Mouse (Mus musculus) stomach, postnatal 0 days (tissue): ENCODE measurements at regions not wholly inside any gene's neighbourhood (a gene's known extent, or its start where the extent isn't known, plus 50 kb on each side); places are given as distances from the start of the nearest gene placed in this dataset.

Experiments
- ATAC-seq: fragments of 200-750 bp; cut with Nextera tagmentation; 2 replicates; pipeline ENCODE4 v1.8.0; 2017; ENCODE audit not compliant: low FRiP score, low TSS enrichment
- DNase-seq: peaks from one replicate; pipeline ENCODE4 v3.0.0-alpha.2; 2016; ENCODE audit warnings: low spot score
- H3K27ac ChIP-seq: fragments of 300-500 bp; sonication (generic); replicated peaks from 2 replicates; pipeline ENCODE4 v1.5.1; 2014; ENCODE audit warnings: mild to moderate bottlenecking, control low read depth
- H3K27me3 ChIP-seq: fragments of 300-500 bp; sonication (generic); 2 replicates; pipeline ENCODE4 v1.6.1; 2014; ENCODE audit warnings: low read length; ENCODE audit not compliant: control insufficient read depth, insufficient read depth
- H3K36me3 ChIP-seq: fragments of 300-500 bp; sonication (generic); 2 replicates; pipeline ENCODE4 v1.6.1; 2014; ENCODE audit warnings: low read length, mixed read lengths; ENCODE audit not compliant: control insufficient read depth, insufficient read depth
- H3K4me1 ChIP-seq: fragments of 300-500 bp; sonication (generic); replicated peaks from 2 replicates; pipeline ENCODE4 v1.6.1; 2014; ENCODE audit warnings: antibody characterized with exemption; ENCODE audit not compliant: control insufficient read depth, insufficient read depth
- H3K4me2 ChIP-seq: fragments of 300-500 bp; sonication (generic); replicated peaks from 2 replicates; pipeline ENCODE4 v1.6.1; 2014; ENCODE audit warnings: low read depth, mild to moderate bottlenecking, control low read depth, moderate library complexity
- H3K4me3 ChIP-seq: fragments of 300-500 bp; sonication (generic); 2 replicates; pipeline ENCODE4 v1.5.1; 2014; ENCODE audit warnings: low read depth, low read length, control low read depth
- H3K9ac ChIP-seq: fragments of 300-500 bp; sonication (generic); 2 replicates; pipeline ENCODE4 v1.6.1; 2014; ENCODE audit warnings: mild to moderate bottlenecking, low read length, control low read depth, mixed read lengths
- H3K9me3 ChIP-seq: fragments of 300-500 bp; sonication (generic); 2 replicates; pipeline ENCODE4 v1.6.1; 2016; ENCODE audit warnings: low read length; ENCODE audit not compliant: control insufficient read depth
- CTCF ChIP-seq: IDR thresholded peaks from 2 replicates; pipeline ENCODE4 v1.5.1; 2016; ENCODE audit warnings: antibody characterized with exemption, low read depth, mild to moderate bottlenecking, moderate library complexity
- EP300 ChIP-seq: optimal IDR thresholded peaks from 2 replicates; pipeline ENCODE3; 2016; ENCODE audit warnings: antibody characterized with exemption
- WGBS: fragments of 180-500 bp; shearing (Covaris S2); extraction: QIAGEN DNeasy Blood & Tissue Kit; methylation state at CpG from one replicate; pipeline ENCODE4 v1.1.7; 2014; 5-methylcytosine and 5-hydroxymethylcytosine counted together

- no peaks in the 10 kb centered on the region for H3K4me1 ChIP-seq
- no peak for ATAC-seq
- no peaks in the 10 kb centered on the region for H3K27me3 ChIP-seq
- no peak overlapping the region for H3K4me2 ChIP-seq
- H3K4me3 ChIP-seq: no peak overlapping the region
- H3K27ac ChIP-seq: no peak overlapping the region
- no peak for DNase-seq
- H3K9ac ChIP-seq: no peak overlapping the region
- no peaks in the 10 kb centered on the region for H3K9me3 ChIP-seq
- WGBS: 67% methylated on average over 5 of the region's 5 CpGs
- no peaks in the 10 kb centered on the region for H3K36me3 ChIP-seq
- TF ChIP-seq CTCF (no peak), EP300 (no peak)
Measured at GRCm38 (mm10) chr8:8970346-8970745, 280.0 kb upstream of the Arglu1 start.

GRCm38 (mm10) chr8:8969112-8969950 is 279.0 kb upstream of the Arglu1 start:
- Histone ChIP-seq H3K27me3 (no peaks in the 10 kb centered on the region), H3K4me2 (no peak overlapping the region), H3K4me3 (no peak overlapping the region), H3K36me3 (no peaks in the 10 kb centered on the region), H3K27ac (no peak overlapping the region), H3K9me3 (no peaks in the 10 kb centered on the region), H3K4me1 (no peaks in the 10 kb centered on the region), H3K9ac (no peak overlapping the region)
- DNase-seq: peak; percentile 52
- WGBS: 81% methylated on average over 21 of the region's 21 CpGs
- no peak for TF ChIP-seq EP300
- 0 out of 2 replicates have a peak, but pooled peaks have one; percentile 35 for ATAC-seq

DNA sequence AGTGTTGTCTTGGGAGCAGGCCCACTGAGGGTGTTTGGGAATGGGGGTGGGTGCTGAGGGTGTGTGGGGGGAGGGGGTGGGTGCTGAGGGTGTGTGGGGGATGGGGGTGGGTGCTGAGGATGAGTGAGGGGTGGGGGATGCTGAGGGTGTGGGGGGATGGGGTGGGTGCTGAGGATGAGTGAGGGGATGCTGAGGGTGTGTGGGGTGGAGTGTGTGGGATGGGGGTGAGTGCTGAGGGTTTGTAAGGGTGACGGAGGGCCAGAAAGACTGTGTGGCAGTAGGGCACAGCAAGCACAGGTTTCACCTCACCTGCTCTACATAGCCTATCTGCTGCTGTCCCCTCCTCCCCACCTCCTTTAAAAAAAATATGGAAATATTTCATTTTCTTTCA is 276.3 kb upstream of the Arglu1 start:
- H3K27ac ChIP-seq: no peak overlapping the region
- H3K9ac ChIP-seq: no peak overlapping the region
- WGBS: 93% methylated on average over 1 of the region's 1 CpGs
- no peak overlapping the region for H3K4me3 ChIP-seq
- H3K27me3 ChIP-seq: no peaks in the 10 kb centered on the region
- no peak overlapping the region for H3K4me2 ChIP-seq
- H3K36me3 ChIP-seq: no peaks in the 10 kb centered on the region
- no peak for DNase-seq
- ATAC-seq: no peak
- no peak for TF ChIP-seq EP300
- no peaks in the 10 kb centered on the region for H3K4me1 ChIP-seq
- no peaks in the 10 kb centered on the region for H3K9me3 ChIP-seq

DNA sequence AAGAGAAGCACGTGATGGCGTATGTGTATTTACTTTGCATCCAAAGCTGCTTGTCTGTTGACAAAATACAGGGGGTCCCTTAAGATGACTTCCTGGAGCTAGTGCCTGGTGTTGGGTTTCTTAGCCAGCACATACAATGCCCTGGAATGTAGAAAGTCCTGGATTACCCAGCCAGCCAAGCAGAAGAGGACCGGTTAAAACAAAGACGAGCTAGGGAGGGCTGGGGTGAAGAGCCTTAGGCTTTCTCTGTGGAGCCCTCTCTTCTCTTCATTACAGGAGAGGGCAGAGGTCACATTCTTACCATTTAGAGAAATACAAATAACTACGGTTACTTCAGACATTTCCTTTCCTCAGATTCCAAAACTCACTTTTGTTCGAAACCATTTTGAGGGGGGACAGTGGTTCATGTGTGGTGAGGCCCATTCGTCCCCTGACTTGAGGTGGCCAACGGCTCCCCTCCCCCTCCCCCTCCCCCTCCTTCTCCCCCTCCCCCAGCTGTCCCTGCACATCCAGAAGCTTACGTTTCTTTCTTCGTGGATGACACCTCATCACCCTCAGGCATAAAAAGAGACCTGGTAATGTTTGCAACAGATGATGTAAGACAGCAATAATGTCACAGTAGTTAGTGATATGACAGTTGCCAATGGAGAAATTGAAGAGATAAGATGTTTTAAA is 275.8 kb upstream of the Arglu1 start:
- TF ChIP-seq EP300 (no peak), CTCF (no peak)
- no peak overlapping the region for H3K4me3 ChIP-seq
- no peaks in the 10 kb centered on the region for H3K4me1 ChIP-seq
- H3K9me3 ChIP-seq: no peaks in the 10 kb centered on the region
- ATAC-seq: no peak
- H3K27ac ChIP-seq: no peak overlapping the region
- no peaks in the 10 kb centered on the region for H3K36me3 ChIP-seq
- no peak for DNase-seq
- WGBS: 24% methylated on average over 8 of the region's 10 CpGs
- H3K27me3 ChIP-seq: no peaks in the 10 kb centered on the region
- no peak overlapping the region for H3K4me2 ChIP-seq
- no peak overlapping the region for H3K9ac ChIP-seq

DNA sequence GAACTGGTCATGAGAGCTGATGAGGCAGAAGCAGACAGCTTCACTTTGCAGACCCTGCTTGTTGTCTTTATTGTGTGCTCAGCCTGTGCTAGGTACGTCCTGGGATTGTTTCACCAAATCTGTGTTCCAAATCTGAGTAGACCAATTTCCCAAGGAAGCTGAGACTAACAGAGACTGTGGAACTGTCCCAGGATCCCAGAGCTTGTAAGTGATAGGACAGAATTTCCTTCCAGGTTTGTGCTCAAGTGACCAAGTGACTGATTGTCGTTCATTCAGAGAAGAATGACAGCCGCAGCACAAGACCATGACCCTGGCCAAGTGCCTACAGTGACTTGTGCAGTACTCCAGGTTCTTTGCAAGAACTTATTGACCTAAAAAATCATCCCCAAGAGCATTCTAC is 269.9 kb upstream of the Arglu1 start:
- Histone ChIP-seq H3K27me3 (no peaks in the 10 kb centered on the region), H3K27ac (no peak overlapping the region), H3K9me3 (no peaks in the 10 kb centered on the region), H3K36me3 (no peaks in the 10 kb centered on the region), H3K4me1 (no peaks in the 10 kb centered on the region), H3K4me3 (no peak overlapping the region), H3K4me2 (no peak overlapping the region), H3K9ac (no peak overlapping the region)
- DNase-seq: no peak
- no peak for ATAC-seq
- TF ChIP-seq EP300 (no peak), CTCF (no peak)
- 86% methylated on average over 3 of the region's 3 CpGs for WGBS

- Histone ChIP-seq H3K4me2 (no peak overlapping the region), H3K27ac (no peak overlapping the region), H3K9me3 (no peaks in the 10 kb centered on the region), H3K9ac (no peak overlapping the region), H3K4me3 (no peak overlapping the region), H3K4me1 (no peaks in the 10 kb centered on the region), H3K27me3 (no peaks in the 10 kb centered on the region), H3K36me3 (no peaks in the 10 kb centered on the region)
- no peak for ATAC-seq
- DNase-seq: no peak
- no peak for TF ChIP-seq EP300
- no peak for TF ChIP-seq CTCF
- 32% methylated on average over 1 of the region's 1 CpGs for WGBS
Measured at GRCm38 (mm10) chr8:8959787-8960093, 269.4 kb upstream of the Arglu1 start.
